Mouse (Mus musculus): ENCODE measurements around the gene Cep170. TPM values are rescaled to one million over a fixed set of nuclear protein-coding genes. Genes with fewer than 3 reads are reported as not detected.

Gene Cep170
- polyA plus RNA-seq, 1 experiment from 2014 or later = 91.0 TPM

MicroRNA genes within 50 kb of the gene (microRNA counts, 519-probe panel; counts per million panel counts)
- microRNA mmu-miR-350 = 3,335 counts per million, percentile 82 among the panel's probes with 10 or more counts

Small RNAs within 50 kb of the gene (microRNA-seq; reads per million reads assigned to microRNA genes)
- gene Mir350 = 291 reads per million, percentile 66 among the genes with 10 or more reads in this experiment

Other genes with a start within 250 kb of the Cep170 start
- 19.8 and 20.5 TPM in 2 replicates for gene Sdccag8, start 593 bp upstream of the Cep170 start, polyA plus RNA-seq (2015; fragmentation: Nextera tagmentation; extraction: Ambion mirVana)